Mouse (Mus musculus): ENCODE measurements around the gene 1810046K07Rik. TPM values are rescaled to one million over a fixed set of nuclear protein-coding genes. Genes with fewer than 3 reads are reported as not detected.

1810046K07Rik gene
- polyA plus RNA-seq, 1 experiment = not detected

GRCm38 (mm10) chr9:51312554-51313317 lies 16.0 kb downstream of the 1810046K07Rik start:
- no peak overlapping the region for H3ac ChIP-seq (ENCODE audit: control insufficient read depth, insufficient read length)
- no peaks in the 10 kb centered on the region for H3K36me3 ChIP-seq (ENCODE audit: control insufficient read depth, insufficient read depth)
- TF ChIP-seq MAX (IDR thresholded peaks at IDR 0.05; ENCODE audit: low read depth) (no peak), POLR2AphosphoS2 (IDR thresholded peaks at IDR 0.05; ENCODE audit: insufficient read length, low read depth) (no peak), E2F4 (IDR thresholded peaks at IDR 0.05; ENCODE audit: insufficient read depth) (no peak), MYOD1 (IDR thresholded peaks at IDR 0.05; ENCODE audit: control insufficient read depth in 1 of 3, insufficient read length in 2 of 3, low read depth in 2 of 3) (no peak), USF1 (IDR thresholded peaks at IDR 0.05; ENCODE audit: low read depth) (no peak), MYOG (IDR thresholded peaks at IDR 0.05; ENCODE audit: control insufficient read depth in 1 of 3, insufficient read depth in 1 of 3, insufficient read length in 2 of 3, low read depth in 2 of 3) (no peak), TCF3 (IDR thresholded peaks at IDR 0.05; ENCODE audit: insufficient read length, low read depth) (no peak), REST (IDR thresholded peaks at IDR 0.05; ENCODE audit: insufficient read depth, insufficient read length) (no peak), SRF (IDR thresholded peaks at IDR 0.05; ENCODE audit: control insufficient read depth, insufficient read length, low read depth) (no peak), CEBPB (IDR thresholded peaks at IDR 0.05; ENCODE audit: insufficient read depth, poor library complexity, severe bottlenecking) (no peak), POLR2A (IDR thresholded peaks at IDR 0.05; ENCODE audit: insufficient read length, low read depth) (no peak), TCF12 (IDR thresholded peaks at IDR 0.05; ENCODE audit: insufficient read depth, poor library complexity, severe bottlenecking) (no peak)
- H3K4me2 ChIP-seq (ENCODE audit: low read depth) = no peak overlapping the region
- peaks cover 19% of the 10 kb centered on the region for H3K27me3 ChIP-seq (ENCODE audit: control insufficient read depth, insufficient read depth, insufficient read length)
- no peaks in the 10 kb centered on the region for H3K79me2 ChIP-seq (ENCODE audit: control insufficient read depth, insufficient read depth)
- no peak overlapping the region for H3K4me3 ChIP-seq

- Histone ChIP-seq H3K36me3 (ENCODE audit: control insufficient read depth, insufficient read depth) (no peaks in the 10 kb centered on the region), H3K4me2 (ENCODE audit: low read depth) (no peak overlapping the region), H3K4me3 (no peak overlapping the region), H3K27me3 (ENCODE audit: control insufficient read depth, insufficient read depth, insufficient read length) (peaks cover 1% of the 10 kb centered on the region), H3K79me2 (ENCODE audit: control insufficient read depth, insufficient read depth) (no peaks in the 10 kb centered on the region), H3ac (ENCODE audit: control insufficient read depth, insufficient read length) (no peak overlapping the region)
- no peak for TF ChIP-seq USF1 (IDR thresholded peaks at IDR 0.05; ENCODE audit: low read depth)
- TF ChIP-seq MAX (IDR thresholded peaks at IDR 0.05; ENCODE audit: low read depth) = no peak
- no peak for TF ChIP-seq TCF12 (IDR thresholded peaks at IDR 0.05; ENCODE audit: insufficient read depth, poor library complexity, severe bottlenecking)
- TF ChIP-seq MYOG (IDR thresholded peaks at IDR 0.05; ENCODE audit: control insufficient read depth in 1 of 3, insufficient read depth in 1 of 3, insufficient read length in 2 of 3, low read depth in 2 of 3) = no peak
- no peak for TF ChIP-seq POLR2AphosphoS2 (IDR thresholded peaks at IDR 0.05; ENCODE audit: insufficient read length, low read depth)
- TF ChIP-seq SRF (IDR thresholded peaks at IDR 0.05; ENCODE audit: control insufficient read depth, insufficient read length, low read depth) = no peak
- TF ChIP-seq REST (IDR thresholded peaks at IDR 0.05; ENCODE audit: insufficient read depth, insufficient read length) = no peak
- no peak for TF ChIP-seq MYOD1 (IDR thresholded peaks at IDR 0.05; ENCODE audit: control insufficient read depth in 1 of 3, insufficient read length in 2 of 3, low read depth in 2 of 3)
- TF ChIP-seq TCF3 (IDR thresholded peaks at IDR 0.05; ENCODE audit: insufficient read length, low read depth) = no peak
- no peak for TF ChIP-seq CEBPB (IDR thresholded peaks at IDR 0.05; ENCODE audit: insufficient read depth, poor library complexity, severe bottlenecking)
- no peak for TF ChIP-seq E2F4 (IDR thresholded peaks at IDR 0.05; ENCODE audit: insufficient read depth)
Observed at GRCm38 (mm10) chr9:51310515-51310914, 18.2 kb downstream of the 1810046K07Rik start.

- TF ChIP-seq E2F4 (IDR thresholded peaks at IDR 0.05; ENCODE audit: insufficient read depth) (no peak), TCF3 (IDR thresholded peaks at IDR 0.05; ENCODE audit: insufficient read length, low read depth) (no peak), SRF (IDR thresholded peaks at IDR 0.05; ENCODE audit: control insufficient read depth, insufficient read length, low read depth) (no peak)
- H3K4me3 ChIP-seq = no peak overlapping the region
- no peak overlapping the region for H3ac ChIP-seq (ENCODE audit: control insufficient read depth, insufficient read length)
- H3K27me3 ChIP-seq (ENCODE audit: control insufficient read depth, insufficient read depth, insufficient read length) = no peaks in the 10 kb centered on the region
- H3K4me2 ChIP-seq (ENCODE audit: low read depth) = no peak overlapping the region
- H3K79me2 ChIP-seq (ENCODE audit: control insufficient read depth, insufficient read depth) = no peaks in the 10 kb centered on the region
- H3K36me3 ChIP-seq (ENCODE audit: control insufficient read depth, insufficient read depth) = no peaks in the 10 kb centered on the region
Observed at GRCm38 (mm10) chr9:51306351-51306750, 22.4 kb downstream of the 1810046K07Rik start.

- Histone ChIP-seq H3ac (ENCODE audit: control insufficient read depth, insufficient read length) (no peak overlapping the region), H3K4me2 (ENCODE audit: low read depth) (no peak overlapping the region), H3K4me3 (no peak overlapping the region), H3K79me2 (ENCODE audit: control insufficient read depth, insufficient read depth) (no peaks in the 10 kb centered on the region), H3K36me3 (ENCODE audit: control insufficient read depth, insufficient read depth) (no peaks in the 10 kb centered on the region), H3K27me3 (ENCODE audit: control insufficient read depth, insufficient read depth, insufficient read length) (no peaks in the 10 kb centered on the region)
- no peak for TF ChIP-seq MYOD1 (IDR thresholded peaks at IDR 0.05; ENCODE audit: control insufficient read depth in 1 of 3, insufficient read length in 2 of 3, low read depth in 2 of 3)
- TF ChIP-seq MYOG (IDR thresholded peaks at IDR 0.05; ENCODE audit: control insufficient read depth in 1 of 3, insufficient read depth in 1 of 3, insufficient read length in 2 of 3, low read depth in 2 of 3) = no peak
- TF ChIP-seq CEBPB (IDR thresholded peaks at IDR 0.05; ENCODE audit: insufficient read depth, poor library complexity, severe bottlenecking) = no peak
- no peak for TF ChIP-seq USF1 (IDR thresholded peaks at IDR 0.05; ENCODE audit: low read depth)
- no peak for TF ChIP-seq SRF (IDR thresholded peaks at IDR 0.05; ENCODE audit: control insufficient read depth, insufficient read length, low read depth)
- TF ChIP-seq TCF12 (IDR thresholded peaks at IDR 0.05; ENCODE audit: insufficient read depth, poor library complexity, severe bottlenecking) = no peak
- TF ChIP-seq POLR2A (IDR thresholded peaks at IDR 0.05; ENCODE audit: insufficient read length, low read depth) = no peak
- TF ChIP-seq POLR2AphosphoS2 (IDR thresholded peaks at IDR 0.05; ENCODE audit: insufficient read length, low read depth) = no peak
- TF ChIP-seq MAX (IDR thresholded peaks at IDR 0.05; ENCODE audit: low read depth) = no peak
- no peak for TF ChIP-seq TCF3 (IDR thresholded peaks at IDR 0.05; ENCODE audit: insufficient read length, low read depth)
- TF ChIP-seq E2F4 (IDR thresholded peaks at IDR 0.05; ENCODE audit: insufficient read depth) = no peak
- TF ChIP-seq REST (IDR thresholded peaks at IDR 0.05; ENCODE audit: insufficient read depth, insufficient read length) = no peak
Observed at GRCm38 (mm10) chr9:51305146-51305545, 23.6 kb downstream of the 1810046K07Rik start.
